Mouse (Mus musculus): ENCODE measurements around the gene Grip2.

The Grip2 gene

DNA sequence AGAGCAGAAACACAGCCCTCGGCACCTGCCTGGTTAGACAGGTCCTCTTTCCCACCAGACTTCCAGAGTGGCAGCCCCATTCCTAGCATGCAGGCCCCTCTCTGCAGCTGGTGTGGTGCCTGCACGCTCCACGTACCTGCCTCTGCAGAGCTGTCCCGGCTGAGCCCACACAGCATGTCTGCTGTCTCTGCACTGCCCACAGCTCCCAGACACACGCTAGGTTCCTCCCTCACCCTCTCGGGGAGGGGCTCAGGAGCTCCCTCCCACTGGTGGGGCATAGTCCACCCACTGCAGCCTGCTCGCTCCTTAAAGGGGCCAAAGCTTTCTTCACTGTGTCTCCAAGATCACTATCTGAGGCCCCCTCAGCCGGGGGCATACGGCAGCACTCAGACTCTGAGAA lies 31.0 kb downstream of the Grip2 start:
- DNase-seq (ENCODE audit: low spot score in 2 of 2), result no peak

DNA sequence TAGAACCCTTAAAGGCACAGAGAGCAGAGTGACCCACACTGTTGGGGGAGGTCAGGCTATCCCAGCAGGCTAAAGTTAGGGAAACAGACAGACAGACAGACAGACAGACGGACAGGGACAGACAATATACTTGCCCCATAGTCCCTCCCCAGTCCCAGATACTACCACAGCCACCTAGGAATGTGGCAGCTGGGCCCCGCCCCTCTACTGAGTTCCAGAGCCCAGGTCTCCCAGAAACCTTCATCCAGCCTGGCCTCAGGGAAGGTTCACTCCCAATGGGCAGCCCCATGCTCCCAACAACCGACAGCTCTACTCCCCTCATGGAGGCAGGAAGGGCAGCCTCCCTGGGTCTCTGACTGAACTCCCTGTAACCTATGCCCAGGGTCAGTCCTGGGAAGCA lies 31.4 kb downstream of the Grip2 start:
- no peak for DNase-seq (ENCODE audit: low spot score in 2 of 2)

DNA sequence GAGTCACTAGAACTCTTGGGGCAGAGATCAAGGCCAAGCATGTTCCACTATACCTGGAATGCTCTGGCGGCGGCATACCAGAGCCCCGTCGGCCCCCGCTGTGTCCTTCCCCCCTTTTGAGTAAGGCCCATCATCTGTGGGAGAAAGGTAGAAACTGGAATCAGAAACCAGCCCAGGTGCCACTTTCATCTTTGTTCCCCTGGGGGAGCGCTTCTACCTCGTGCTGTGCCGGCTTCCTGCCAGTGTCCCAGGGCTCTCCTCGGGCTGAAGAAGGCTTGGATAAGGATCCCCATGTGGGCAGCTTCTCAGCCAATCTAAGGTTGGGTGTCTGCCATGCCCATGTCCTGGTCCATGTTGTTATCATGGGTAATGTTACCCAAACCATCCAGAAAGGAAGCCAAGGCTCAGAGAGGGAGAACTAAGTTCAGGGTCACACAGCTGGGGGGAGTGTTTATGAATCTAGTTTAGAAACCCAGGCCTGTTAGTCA lies 38.7 kb downstream of the Grip2 start:
- no peak for DNase-seq (ENCODE audit: low spot score in 2 of 2)

DNA sequence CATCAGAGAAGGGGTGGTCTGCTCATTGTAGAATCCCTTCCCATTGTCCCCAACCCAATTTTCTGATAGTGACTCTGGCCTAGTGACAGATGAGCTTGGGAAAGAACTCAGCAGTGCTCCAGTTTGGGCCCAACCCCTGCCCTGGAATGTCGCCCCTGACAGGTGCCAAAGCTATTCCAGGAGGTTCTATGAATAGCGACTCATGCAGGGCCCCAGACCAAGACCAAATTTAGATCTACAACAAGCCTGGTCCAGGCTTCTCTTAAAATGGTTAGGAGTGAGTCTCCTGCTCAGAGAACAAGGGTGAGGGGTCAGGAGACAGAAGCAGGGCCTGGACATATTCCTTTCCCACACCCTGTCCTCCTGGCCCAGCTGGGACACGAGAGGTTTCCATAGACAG lies 42.0 kb downstream of the Grip2 start:
- DNase-seq (ENCODE audit: low spot score in 2 of 2), result no peak

DNA sequence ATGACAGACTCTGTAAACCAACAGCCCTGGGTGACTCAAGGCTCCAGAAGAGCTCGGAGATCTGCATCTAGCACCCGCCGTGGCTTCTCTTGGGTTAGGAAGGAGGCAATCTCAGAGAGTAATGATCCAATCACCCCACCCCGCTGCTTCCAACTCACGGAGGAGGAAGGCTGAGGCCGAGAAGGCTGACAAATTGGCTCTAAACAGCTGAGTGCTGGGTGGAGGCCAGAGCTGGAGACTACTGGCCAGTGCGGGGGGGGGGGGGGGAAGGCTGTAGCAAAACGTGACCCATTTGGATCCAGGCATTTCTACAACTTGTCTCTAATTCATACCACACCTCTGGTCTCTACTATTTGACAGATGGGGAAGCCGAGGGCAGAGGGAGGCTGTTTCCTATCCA lies 47.8 kb downstream of the Grip2 start:
- DNase-seq (ENCODE audit: low spot score in 2 of 2), result no peak

DNA sequence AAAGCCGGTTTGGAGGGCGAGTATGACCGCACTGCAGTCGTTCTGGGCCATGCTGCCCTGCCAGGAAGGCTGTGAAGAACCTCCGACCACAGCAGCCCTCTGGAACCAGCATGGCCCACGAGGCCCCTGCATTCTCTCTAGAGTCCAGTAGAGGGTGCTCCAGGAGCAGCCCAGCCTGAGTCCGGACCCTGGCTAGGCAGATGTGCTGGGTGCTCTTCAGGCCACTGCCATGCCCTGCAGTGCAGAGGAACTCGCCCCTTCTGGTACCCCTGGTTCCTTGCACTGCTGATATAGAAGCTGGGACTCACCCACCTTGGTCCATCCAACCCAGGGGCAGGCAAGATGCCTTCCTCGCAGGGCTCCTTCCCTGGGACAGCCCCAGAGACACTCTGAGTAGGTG lies 50.5 kb downstream of the Grip2 start:
- peak in 1 of 2 experiments; percentile 16 for DNase-seq (ENCODE audit: low spot score in 2 of 2)

DNA sequence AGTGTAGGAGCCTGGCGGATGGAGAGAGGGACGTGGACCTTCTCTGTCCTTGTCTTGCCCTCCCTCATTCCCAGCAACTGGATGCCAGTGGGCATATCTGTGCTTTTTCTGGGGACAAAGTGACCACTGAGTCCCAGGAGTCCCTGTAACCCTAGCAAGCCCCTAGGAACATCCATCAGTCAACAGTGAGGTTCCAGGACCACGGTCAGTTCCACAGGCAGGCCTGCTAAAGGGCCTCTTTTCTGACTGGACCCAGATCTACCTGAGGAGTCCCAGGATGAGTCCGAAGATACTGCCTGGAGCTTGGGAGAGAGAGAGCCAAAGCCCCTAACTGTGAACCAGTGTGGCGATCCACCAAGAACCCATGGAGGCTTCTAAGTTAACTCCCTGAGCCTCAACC lies 53.1 kb downstream of the Grip2 start:
- no peak for DNase-seq (ENCODE audit: low spot score in 2 of 2)

DNA sequence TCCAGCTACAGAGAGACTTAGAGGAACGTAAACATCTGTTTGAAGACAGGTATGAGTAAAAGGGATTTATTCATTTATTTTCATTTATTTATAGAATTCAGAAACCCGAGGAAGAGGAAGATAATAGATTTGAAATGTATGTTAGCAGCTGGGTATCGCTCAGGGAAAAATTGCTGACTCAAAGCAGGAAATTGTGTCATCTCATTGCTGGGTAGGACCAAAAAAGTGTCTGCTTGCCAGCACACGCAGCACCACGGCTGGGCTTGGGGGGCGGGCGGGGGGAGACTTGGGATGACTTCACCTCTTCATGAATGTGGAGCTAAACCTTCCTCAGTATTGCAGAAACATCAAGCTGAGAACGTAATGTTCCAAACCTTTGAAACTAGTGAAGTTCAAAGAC lies 59.5 kb downstream of the Grip2 start:
- DNase-seq (ENCODE audit: low spot score in 2 of 2), result no peak

DNA sequence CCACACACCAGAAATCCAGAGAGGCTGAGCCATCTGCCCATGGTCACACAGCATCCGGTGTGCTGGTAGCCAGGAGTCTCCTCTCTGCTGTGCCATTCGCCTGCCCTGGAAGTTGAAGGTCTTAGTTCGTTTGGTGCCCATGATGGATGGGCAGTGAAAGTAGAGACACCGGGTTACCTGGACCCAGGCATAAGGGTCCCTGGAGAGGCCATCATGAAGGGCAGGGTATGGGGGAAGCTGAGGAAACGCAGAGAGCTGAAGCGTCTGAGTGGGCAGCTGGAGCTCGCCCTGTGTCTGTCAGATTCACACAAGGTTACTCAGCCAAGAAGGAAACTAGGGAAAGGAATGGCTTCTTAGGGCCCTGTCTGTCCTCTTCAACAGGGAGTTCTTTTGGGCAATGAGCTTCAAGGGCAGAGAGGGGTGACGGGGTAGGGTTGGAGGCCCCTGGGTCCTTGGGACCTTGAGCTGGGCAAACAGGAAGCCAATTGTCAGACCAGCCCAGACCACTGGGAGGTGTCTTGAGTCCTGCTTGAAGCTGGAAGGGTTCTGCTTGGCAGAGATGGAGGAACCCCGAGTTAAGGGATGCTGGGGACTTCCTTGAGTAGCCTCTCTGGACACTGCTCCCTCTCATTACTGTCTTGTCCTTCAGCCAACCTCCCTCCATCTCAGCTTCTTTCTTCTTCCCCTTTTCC lies 64.9 kb downstream of the Grip2 start:
- DNase-seq (ENCODE audit: low spot score in 2 of 2), result no peak

DNA sequence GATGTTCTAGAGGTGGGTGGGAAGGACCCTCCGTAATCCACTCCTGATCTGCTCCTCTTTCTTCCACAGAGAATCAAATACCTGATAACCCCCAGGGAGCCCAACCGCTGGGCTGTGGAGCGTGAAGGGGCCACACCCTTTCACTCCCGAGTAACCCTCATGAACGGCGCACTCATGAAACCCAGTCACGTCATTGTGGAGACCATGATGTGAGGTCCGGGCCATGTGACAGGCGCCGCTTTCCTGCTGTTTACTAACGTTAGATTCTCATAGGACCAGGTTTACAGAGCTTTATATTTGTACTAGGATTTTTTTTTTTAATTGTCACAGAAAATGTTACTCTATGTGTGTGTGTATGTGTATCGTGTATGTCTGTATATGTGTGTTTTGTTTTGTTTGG lies 72.2 kb downstream of the Grip2 start:
- DNase-seq (ENCODE audit: low spot score in 2 of 2), result no peak

DNA sequence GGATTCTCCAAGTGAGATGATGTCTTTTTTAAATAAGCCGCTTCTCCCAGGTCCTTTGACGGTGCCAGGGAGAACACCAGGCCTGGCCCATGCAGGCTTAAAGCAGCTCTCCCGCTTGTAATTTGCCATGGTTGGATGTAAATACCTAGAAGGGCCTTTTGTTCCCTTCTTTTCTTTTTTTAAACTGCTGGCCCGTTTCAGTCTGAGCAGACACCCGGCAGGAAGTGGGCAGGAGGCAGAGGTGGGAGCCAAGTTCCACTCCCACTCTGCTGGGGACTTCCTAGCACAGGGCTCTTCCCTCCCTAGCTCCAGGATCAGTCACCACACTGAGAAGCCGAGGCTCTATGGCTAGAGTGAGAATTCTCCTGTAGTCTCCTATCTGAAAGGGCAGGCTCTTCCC lies 73.0 kb downstream of the Grip2 start:
- no peak for DNase-seq (ENCODE audit: low spot score in 2 of 2)

DNA sequence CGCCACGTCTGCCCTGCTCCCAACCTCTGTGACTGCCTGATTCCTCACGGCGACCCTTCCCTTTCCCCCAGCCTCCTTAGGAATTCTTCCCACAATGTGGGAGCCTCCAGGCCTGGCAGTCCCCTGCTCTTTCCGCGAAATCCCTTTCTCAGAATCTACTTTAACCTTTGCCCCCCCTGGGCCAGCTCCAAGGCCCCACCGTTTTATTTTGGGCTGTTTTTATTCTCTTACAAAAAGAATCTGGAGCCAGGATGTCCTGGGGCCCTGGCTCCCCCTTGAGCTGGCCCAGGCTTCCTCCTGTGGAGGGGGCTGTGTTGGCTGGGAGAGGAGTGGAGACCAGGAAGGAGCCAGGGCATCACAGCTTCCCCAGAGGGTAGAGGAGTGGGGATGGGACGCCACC lies 74.2 kb downstream of the Grip2 start:
- no peak for DNase-seq (ENCODE audit: low spot score in 2 of 2)

DNA sequence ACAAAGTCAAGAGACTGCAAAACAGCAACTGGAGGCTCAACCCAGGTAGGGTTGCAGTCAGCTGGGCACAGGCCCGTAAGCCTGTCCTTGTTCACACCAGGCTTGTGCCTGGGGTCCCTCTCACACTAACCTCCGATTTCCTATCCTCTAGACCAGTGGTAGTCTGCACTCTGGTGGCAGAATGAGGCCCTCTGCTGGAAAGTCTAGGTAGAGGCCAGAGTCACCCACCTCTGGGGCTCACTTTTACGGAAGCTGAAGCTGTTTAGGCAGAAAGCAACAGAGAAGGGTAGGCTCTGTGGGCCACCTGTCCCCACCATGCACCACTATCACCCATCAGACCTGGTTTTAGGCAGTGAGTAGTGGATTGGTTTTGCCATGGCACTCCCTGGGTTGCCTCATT lies 76.1 kb downstream of the Grip2 start:
- no peak for DNase-seq (ENCODE audit: low spot score in 2 of 2)

DNA sequence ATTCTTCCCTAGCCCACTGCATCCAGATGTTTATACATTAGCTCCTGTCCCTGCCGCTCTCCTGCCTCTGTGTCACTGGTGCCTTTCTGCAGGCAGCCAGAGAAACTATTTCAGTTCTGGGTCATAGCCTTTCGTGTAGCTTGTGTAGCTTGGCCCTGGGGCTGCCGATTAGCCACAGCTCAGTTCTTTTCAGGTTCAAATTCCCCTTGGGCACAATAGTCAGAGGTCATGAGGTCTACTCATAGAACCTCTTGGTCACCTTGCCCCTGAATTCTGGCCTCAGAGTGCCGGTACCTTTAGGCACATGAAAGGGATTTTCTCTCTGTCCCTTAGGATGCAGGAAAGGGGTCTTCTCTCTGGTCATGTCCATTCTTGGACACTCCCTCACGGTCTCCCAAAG lies 80.3 kb downstream of the Grip2 start:
- DNase-seq (ENCODE audit: low spot score in 2 of 2), result no peak

DNA sequence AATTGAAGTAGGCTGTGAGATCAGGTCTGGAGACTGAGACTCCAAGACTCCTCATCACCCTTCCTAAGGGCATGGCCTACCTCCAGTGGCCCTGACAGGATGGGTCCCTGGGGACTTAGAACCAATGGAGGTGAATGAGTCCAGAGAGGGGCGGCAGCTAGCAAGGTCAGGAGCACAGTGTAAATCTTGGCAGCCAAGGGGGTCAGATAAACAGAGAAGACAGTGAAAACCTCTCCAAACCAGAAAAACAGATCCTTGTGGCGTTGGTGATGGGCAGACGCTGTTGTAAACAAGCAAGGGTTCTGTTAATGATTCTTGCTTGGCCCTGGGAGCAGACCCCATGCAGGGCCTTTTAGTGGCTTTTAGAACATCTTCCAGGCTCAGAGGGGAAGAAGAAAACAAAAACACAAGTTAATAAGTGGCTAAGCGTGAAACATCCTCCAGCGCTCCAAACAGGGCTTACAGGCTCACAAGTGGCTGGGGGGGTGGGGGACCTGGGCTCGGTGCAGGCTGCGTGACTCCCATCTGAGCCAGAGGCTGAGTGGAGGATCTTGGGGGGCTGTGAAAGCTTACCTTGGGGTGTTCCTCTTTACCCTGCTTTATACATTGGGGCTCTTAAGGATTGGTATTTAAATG lies 81.0 kb downstream of the Grip2 start:
- no peak for DNase-seq (ENCODE audit: low spot score in 2 of 2)

DNA sequence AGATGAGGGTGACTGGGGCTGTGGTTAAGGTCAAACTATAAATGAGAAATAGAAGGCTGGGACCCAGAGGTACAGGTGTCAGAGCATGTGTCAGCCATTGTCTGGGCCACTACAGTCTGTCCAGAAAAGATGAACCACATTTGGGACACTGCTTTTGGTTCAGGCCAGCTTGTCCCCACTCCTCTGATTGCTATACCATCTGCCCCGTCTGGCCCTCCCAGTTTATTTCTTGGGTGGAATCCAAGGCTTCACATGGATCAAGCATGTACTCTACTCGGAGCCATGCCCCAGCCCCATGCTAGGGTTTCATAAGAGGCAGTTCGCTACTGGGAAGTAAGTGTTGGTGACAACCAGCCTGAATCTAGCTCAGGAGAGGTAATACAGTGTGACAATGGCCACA lies 81.8 kb downstream of the Grip2 start:
- DNase-seq (ENCODE audit: low spot score in 2 of 2), result no peak

DNA sequence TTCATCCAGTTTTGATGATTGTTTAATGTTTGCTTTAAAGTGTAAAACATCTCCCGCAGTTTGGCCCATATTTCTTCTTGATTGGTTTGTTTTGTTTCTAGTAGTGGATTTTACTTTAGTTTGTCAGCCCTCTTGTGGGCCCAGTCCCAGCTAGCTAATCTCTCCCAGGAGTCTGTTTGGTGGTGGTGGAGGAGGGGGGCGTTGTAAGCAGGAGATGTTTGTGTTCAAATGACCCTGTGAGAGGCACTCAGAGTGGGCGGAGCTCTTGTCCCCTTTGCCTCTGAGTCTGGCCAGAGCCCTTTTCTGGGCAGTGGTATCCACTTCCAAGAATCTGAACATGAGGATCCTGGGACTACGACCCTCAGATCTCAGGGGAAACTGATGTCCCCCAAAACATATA lies 83.2 kb downstream of the Grip2 start:
- no peak for DNase-seq (ENCODE audit: low spot score in 2 of 2)

DNA sequence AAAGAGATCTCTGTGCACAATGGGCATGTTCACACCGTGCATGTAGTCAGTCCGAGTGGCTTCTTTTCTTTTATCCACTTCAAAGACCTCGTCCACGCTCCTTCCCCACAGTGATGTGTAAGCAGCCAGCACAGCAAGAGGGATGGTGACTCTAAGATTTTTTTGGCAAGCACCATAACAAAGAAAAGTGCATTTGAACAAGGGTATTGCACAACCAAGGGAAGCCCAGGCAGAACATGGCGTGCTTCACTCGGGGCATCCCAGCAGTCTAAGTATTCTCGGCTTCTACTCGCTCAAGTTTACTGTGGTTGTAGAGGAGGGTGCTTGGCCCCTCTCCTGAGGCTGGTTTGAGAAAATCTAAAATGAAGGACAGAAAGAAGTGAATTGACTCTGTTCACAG lies 84.1 kb downstream of the Grip2 start:
- no peak for DNase-seq (ENCODE audit: low spot score in 2 of 2)

DNA sequence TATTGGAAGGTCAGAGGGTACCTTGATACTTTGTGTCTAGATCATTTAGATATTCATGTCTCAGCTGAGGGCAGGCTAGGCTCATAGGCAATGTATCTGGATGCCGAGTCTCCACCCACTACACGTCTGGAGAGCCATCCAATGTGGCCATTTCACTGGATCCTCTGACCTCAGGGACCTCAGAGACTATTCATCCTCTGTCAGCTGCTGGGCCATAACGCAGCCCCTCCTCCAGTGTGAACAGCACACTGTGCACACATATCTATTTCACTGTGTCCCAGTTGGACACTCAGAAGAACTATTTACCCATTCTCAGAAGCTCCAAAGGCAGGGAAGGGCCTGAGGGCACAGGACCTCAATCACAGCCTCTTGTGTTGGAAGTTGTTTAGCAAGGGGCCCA lies 84.6 kb downstream of the Grip2 start:
- no peak for DNase-seq (ENCODE audit: low spot score in 2 of 2)

DNA sequence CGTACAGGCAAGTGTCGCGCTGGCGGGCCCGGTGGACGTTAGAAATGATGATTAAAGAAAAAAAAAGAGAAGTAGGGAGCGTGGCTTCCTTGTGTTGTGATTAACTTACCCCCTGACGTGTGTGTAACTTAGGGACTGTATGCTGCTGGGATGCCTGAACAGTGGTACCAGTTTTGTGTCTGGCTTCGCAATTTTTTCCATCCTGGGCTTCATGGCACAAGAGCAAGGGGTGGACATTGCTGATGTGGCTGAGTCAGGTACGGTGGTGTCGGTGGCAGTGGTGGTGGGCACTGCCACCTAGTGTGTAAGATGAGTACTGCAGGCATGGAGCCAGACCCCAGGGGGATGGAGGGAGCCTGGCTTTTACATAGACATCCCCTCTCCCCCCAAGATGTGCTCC lies 86.0 kb downstream of the Grip2 start:
- DNase-seq (ENCODE audit: low spot score in 2 of 2), result peak; percentile 19 to 47

DNA sequence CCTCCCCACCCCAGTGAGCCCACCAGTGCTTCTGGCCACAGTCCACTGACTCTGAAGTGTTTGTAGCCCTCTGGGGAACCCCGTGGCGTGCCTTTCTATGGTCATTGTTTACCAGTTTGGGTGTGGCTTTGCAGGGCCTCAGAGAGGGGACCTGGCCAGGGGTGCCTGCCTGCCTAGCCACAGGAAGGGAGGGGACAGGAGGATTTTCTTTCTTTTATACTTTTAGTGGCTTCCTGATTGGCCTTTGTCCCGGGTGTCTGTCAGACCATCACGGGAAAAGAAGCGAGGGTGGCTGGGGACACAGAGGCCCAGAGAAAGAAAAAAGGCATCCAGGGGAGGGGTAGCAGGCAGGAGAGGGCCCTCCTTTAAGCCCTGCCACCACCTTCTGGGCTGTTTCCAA lies 89.0 kb downstream of the Grip2 start:
- DNase-seq (ENCODE audit: low spot score in 2 of 2), result no peak

DNA sequence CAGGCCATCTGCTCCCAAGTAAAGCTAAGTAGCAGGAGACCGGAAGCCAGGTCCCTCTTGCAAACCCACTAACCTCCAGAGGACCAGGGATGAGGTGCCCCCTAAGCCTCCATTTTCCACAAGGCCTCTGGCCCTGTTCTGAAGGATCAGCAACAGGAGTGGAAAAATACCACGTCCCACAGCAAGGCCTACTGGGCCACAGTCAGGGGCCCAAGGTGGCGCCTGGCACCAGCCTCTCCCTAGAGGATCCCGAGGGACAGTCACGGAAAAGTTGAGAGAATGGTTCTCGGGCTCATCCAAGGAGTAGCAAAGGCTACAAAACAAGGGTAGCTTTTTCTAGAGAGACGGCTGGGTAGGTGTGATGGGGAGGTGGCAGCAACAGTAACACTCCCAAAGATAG lies 89.6 kb downstream of the Grip2 start:
- DNase-seq (ENCODE audit: low spot score in 2 of 2), result no peak

DNA sequence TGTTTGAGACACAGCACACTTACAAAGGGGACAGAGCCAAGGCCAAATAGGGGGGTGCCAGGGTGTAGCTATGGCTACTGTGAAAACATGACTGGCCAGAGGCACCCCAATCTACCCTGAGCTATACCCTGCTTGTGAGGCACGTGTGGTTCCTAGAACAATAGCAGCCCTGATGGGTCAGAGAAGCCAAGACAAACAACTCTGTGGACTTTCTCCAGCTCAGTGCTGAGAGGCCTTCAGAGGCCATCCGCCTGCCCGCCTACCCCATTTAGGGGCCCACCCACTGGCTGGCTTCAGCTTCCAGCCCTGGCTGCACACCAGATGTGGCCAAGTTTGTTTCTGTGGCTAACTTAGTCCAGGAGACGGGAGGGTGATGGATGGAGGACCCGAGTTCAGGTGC lies 90.6 kb downstream of the Grip2 start:
- DNase-seq (ENCODE audit: low spot score in 2 of 2), result no peak

DNA sequence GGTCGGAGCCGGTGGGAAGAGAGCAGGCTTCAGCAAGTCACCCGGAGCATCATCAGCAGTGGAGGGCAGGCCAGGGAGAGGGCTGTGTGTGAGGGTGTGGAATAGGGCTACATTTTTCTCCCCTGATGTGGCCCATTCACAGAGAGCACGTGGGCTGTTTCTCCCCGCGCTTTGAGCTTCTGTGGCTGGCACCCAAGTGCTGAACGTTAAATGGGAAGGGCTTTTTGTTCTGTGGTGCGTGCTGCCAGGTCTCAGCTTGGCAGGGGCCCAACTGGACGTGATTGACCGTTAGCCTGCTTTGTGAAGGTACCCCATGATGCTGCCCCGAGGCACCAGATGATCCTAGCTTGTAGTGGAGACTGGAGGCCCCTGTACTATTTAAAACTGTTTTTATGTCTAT lies 94.9 kb downstream of the Grip2 start:
- no peak for DNase-seq (ENCODE audit: low spot score in 2 of 2)
